Mouse (Mus musculus) limb, embryonic 12.5 days (tissue): Measurements from ENCODE around the gene Camkk1. TPM values are rescaled to one million over a fixed set of nuclear protein-coding genes. Genes with fewer than 3 reads are reported as not detected.

Experiments used
- ATAC-seq: fragments of 200-750 bp; cut with Nextera tagmentation; 2 replicates; pipeline ENCODE4 v1.8.0; 2017; ENCODE audit warnings: low read depth, moderate TSS enrichment; ENCODE audit not compliant: insufficient number of reproducible peaks, insufficient read depth, low FRiP score, low TSS enrichment
- H3K27ac ChIP-seq: fragments of 300-500 bp; sonication (generic); 2 replicates; pipeline ENCODE4 v1.5.1; 2016; ENCODE audit warnings: mild to moderate bottlenecking, moderate library complexity
- H3K27me3 ChIP-seq: fragments of 300-500 bp; sonication (generic); 2 replicates; pipeline ENCODE4 v1.6.1; 2016; ENCODE audit warnings: mild to moderate bottlenecking, moderate library complexity
- H3K36me3 ChIP-seq: fragments of 300-500 bp; sonication (generic); 2 replicates; pipeline ENCODE4 v1.6.1; 2016; ENCODE audit warnings: mild to moderate bottlenecking, moderate library complexity
- H3K4me1 ChIP-seq: fragments of 300-500 bp; sonication (generic); replicated peaks from 2 replicates; pipeline ENCODE4 v1.6.1; 2016
- H3K4me2 ChIP-seq: fragments of 300-500 bp; sonication (generic); 2 replicates; pipeline ENCODE4 v1.6.1; 2016; ENCODE audit warnings: mild to moderate bottlenecking, moderate library complexity
- H3K4me3 ChIP-seq: fragments of 300-500 bp; sonication (generic); replicated peaks from 2 replicates; pipeline ENCODE4 v1.5.1; 2016; ENCODE audit warnings: mild to moderate bottlenecking
- H3K9ac ChIP-seq: fragments of 300-500 bp; sonication (generic); replicated peaks from 2 replicates; pipeline ENCODE4 v1.6.1; 2016; ENCODE audit warnings: mild to moderate bottlenecking, moderate library complexity
- H3K9me3 ChIP-seq: fragments of 300-500 bp; sonication (generic); 2 replicates; pipeline ENCODE4 v1.6.1; 2016; ENCODE audit warnings: mild to moderate bottlenecking, moderate library complexity
- WGBS: fragments of 180-500 bp; shearing (Covaris S2); methylation state at CpG from one replicate; pipeline ENCODE4 v1.1.7; 2016; 5-methylcytosine and 5-hydroxymethylcytosine counted together
- polyA plus RNA-seq: library from polyadenylated mRNA; unstranded; fragments of >200 nt; fragmentation: Nextera tagmentation; extraction: Ambion mirVana; gene quantifications from 2 replicates; pipeline ENCODE4 v1.2.1, GENCODE M21; 2016

Gene Camkk1
- polyA plus RNA-seq, 1 experiment from 2014 or later: 9.7 TPM

GRCm38 (mm10) chr11:72996781-72997180 is 22.0 kb upstream of the Camkk1 start:
- 82% methylated on average over 2 of the region's 2 CpGs for WGBS
- Histone ChIP-seq H3K4me3 (no peak overlapping the region), H3K4me1 (peaks cover 6% of the 10 kb centered on the region; the same call in 1 of the 2 replicates), H3K9ac (no peak overlapping the region), H3K4me2 (no peak overlapping the region), H3K36me3 (no peaks in the 10 kb centered on the region), H3K27ac (no peak overlapping the region), H3K9me3 (no peaks in the 10 kb centered on the region), H3K27me3 (peaks cover 5% of the 10 kb centered on the region)
- ATAC-seq: no peak

GRCm38 (mm10) chr11:72997529-72998326 is 21.1 kb upstream of the Camkk1 start:
- Histone ChIP-seq H3K27me3 (no peaks in the 10 kb centered on the region), H3K9me3 (no peaks in the 10 kb centered on the region), H3K9ac (no peak overlapping the region), H3K36me3 (no peaks in the 10 kb centered on the region), H3K4me1 (peaks cover 6% of the 10 kb centered on the region; the same call in 1 of the 2 replicates), H3K27ac (no peak overlapping the region), H3K4me2 (no peak overlapping the region), H3K4me3 (no peak overlapping the region)
- 75% methylated on average over 13 of the region's 13 CpGs for WGBS
- ATAC-seq: no peak

DNA sequence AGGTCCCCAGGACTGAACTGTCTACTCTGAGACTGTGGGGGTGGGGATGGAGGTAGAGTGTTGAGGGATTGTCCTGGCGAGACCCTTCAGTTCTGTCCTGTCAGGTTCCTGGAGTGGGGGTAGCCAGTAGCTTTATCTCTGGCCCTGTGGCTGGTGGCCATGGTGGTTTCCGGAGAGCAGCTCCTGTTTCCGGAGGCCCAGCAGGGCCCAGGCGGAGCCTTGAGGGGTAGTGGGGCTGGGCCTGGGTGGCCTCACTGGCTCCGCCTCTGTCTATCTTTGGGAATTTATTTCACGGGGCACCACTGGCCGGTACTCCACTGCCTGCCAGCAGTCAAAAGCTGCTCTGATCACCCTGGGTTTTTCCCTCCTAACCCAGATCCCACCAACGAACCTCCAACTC is 20.0 kb upstream of the Camkk1 start, which contains the start of gene P2rx1:
Gene P2rx1, plus strand, starts transcription at position 333 of the 400 bp plus-strand sequence.
- ATAC-seq: no peak
- Histone ChIP-seq H3K4me3 (no peak within 1 kb of the TSS), H3K9me3 (no peaks in the 10 kb centered on the region), H3K4me1 (peaks cover 6% of the 10 kb centered on the region; the same call in 1 of the 2 replicates), H3K27ac (no peak within 1 kb of the TSS), H3K9ac (no peak within 1 kb of the TSS), H3K36me3 (no peaks in the 10 kb centered on the region), H3K4me2 (no peak within 1 kb of the TSS), H3K27me3 (no peaks in the 10 kb centered on the region)
- WGBS: 44% methylated on average over 8 of the region's 8 CpGs

- ATAC-seq: no peak
- 10% methylated on average over 6 of the region's 6 CpGs for WGBS
- no peaks in the 10 kb centered on the region for H3K36me3 ChIP-seq
- H3K4me1 ChIP-seq: peaks cover 6% of the 10 kb centered on the region; the same call in 1 of the 2 replicates
- no peak overlapping the region for H3K9ac ChIP-seq
- H3K4me3 ChIP-seq: no peak overlapping the region
- no peaks in the 10 kb centered on the region for H3K27me3 ChIP-seq
- no peaks in the 10 kb centered on the region for H3K9me3 ChIP-seq
- H3K4me2 ChIP-seq: no peak overlapping the region
- no peak overlapping the region for H3K27ac ChIP-seq
Observed at GRCm38 (mm10) chr11:73001029-73001428, 17.8 kb upstream of the Camkk1 start.

DNA sequence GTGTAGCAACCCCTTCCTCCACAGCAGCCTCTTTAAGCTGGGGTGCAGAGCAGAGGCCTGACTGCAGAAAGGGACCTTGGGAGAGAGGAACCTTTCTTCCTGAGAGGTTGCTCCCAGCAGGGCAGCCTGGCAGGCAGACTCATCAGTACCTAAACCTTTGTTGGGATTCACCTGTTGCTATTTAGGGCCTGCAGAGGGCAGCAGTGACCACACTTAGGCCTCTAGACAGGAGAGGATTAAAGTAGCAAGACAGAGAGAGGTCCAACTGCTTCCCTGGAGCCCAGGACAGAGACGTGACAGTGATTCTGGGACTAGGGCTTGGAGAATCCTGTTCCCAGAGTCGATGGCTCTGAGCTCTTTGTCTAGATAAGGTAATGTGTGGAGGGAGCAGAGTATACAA is 12.4 kb upstream of the Camkk1 start:
- no peak overlapping the region for H3K4me3 ChIP-seq
- no peak overlapping the region for H3K9ac ChIP-seq
- H3K36me3 ChIP-seq: no peaks in the 10 kb centered on the region
- H3K4me2 ChIP-seq: no peak overlapping the region
- H3K9me3 ChIP-seq: no peaks in the 10 kb centered on the region
- ATAC-seq: no peak
- H3K27me3 ChIP-seq: peaks cover 32% of the 10 kb centered on the region
- no peaks in the 10 kb centered on the region for H3K4me1 ChIP-seq
- H3K27ac ChIP-seq: no peak overlapping the region
- 0% methylated on average over 2 of the region's 2 CpGs for WGBS

DNA sequence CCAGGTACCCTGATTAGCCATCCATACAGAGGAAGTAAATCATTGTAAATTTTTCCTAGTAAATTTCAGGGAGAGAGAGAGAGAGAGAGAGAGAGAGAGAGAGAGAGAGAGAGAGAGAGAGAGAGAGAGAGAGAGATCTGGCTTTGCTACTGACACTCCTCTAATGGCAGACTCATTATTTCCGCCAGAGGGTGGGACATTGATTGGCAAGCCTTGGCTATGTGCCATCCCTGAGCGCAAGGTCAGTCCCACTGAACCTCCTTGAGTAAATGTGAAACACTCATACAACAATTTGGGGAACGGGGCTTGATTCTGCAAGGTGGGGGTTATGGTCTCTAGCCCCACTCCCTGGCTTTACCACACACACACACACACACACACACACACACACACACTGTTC is 11.7 kb upstream of the Camkk1 start:
- Histone ChIP-seq H3K27ac (no peak overlapping the region), H3K27me3 (peaks cover 32% of the 10 kb centered on the region), H3K4me1 (no peaks in the 10 kb centered on the region), H3K36me3 (no peaks in the 10 kb centered on the region), H3K9me3 (no peaks in the 10 kb centered on the region), H3K4me3 (no peak overlapping the region), H3K9ac (no peak overlapping the region), H3K4me2 (no peak overlapping the region)
- WGBS: 80% methylated on average over 3 of the region's 3 CpGs
- no peak for ATAC-seq

DNA sequence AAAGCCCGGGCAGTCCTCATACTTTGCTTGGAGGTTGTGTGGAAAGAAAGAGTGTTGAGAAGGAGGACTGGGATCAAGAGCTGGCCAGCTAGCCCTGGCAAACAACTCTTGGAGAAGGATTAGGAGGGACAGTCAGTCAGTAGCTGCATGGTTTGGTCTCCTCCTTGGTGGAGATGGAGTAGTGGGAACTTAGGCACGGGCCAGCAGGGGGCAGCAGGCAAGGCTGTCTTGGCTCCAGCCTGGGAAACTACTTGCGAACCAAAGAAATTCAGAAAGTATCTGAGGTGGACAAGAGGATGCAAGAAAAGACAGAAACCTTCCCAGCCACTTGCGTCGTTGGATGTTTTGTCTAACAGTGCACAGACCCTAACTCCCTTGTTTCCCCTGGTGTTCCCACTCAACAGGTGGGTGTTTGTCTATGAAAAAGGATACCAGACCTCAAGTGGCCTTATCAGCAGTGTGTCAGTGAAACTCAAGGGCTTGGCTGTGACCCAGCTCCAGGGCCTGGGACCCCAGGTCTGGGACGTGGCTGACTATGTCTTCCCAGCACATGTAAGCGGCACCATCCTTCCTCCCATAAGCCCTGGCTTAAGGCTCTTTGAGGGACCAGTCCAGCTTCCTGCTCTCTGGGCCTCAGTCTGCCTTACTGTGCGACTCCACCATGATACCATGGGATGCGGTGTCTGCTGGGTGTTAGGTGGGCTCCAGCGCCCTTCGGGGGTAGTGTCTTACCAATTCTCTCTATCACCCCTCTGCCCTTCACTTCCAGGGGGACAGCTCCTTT is 10.9 kb upstream of the Camkk1 start:
- no peak overlapping the region for H3K9ac ChIP-seq
- no peak for ATAC-seq
- no peak overlapping the region for H3K27ac ChIP-seq
- no peak overlapping the region for H3K4me2 ChIP-seq
- H3K36me3 ChIP-seq: no peaks in the 10 kb centered on the region
- no peaks in the 10 kb centered on the region for H3K9me3 ChIP-seq
- H3K4me1 ChIP-seq: no peaks in the 10 kb centered on the region
- peaks cover 32% of the 10 kb centered on the region for H3K27me3 ChIP-seq
- no peak overlapping the region for H3K4me3 ChIP-seq
- WGBS: 62% methylated on average over 11 of the region's 11 CpGs

- WGBS: 56% methylated on average over 2 of the region's 2 CpGs
- H3K4me2 ChIP-seq: no peak overlapping the region
- H3K27ac ChIP-seq: no peak overlapping the region
- H3K36me3 ChIP-seq: no peaks in the 10 kb centered on the region
- no peak overlapping the region for H3K9ac ChIP-seq
- no peaks in the 10 kb centered on the region for H3K9me3 ChIP-seq
- peaks cover 32% of the 10 kb centered on the region for H3K27me3 ChIP-seq
- no peak for ATAC-seq
- no peaks in the 10 kb centered on the region for H3K4me1 ChIP-seq
- no peak overlapping the region for H3K4me3 ChIP-seq
Observed at GRCm38 (mm10) chr11:73008826-73009225, 10.0 kb upstream of the Camkk1 start.

DNA sequence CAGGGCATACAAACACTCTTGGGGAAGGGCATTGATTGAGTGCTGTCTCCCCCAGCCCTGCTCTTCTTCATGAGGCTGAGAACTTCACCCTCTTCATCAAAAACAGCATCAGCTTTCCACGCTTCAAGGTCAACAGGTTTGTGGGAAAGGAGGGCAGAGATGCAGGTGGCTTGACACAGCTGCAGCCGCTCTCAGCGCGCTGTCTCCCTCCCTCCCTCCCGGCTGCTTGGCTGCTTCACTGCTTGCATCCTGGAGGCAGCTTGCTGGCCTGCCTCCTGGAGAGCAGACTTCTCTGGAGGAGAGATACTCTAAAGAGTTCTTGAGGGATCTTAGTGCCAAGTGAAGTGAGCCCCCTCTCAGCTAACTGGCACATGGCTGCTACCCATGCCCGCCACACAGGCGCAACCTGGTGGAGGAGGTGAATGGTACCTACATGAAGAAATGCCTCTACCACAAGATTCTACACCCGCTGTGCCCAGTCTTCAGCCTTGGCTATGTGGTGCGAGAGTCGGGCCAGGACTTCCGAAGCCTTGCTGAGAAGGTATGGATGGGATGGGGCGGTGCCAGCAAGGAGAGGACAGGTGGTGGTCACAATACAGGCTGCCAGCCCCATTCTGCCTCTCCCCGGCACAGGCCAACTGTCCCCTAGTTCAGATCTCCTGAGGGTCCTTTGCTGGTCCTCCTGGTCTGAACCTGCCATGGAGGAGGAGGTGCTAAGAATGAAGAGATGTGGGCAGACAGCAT is 9.1 kb upstream of the Camkk1 start:
- Histone ChIP-seq H3K36me3 (no peaks in the 10 kb centered on the region), H3K9ac (no peak overlapping the region), H3K9me3 (no peaks in the 10 kb centered on the region), H3K4me2 (no peak overlapping the region), H3K27ac (no peak overlapping the region), H3K4me1 (no peaks in the 10 kb centered on the region), H3K27me3 (peaks cover 35% of the 10 kb centered on the region), H3K4me3 (no peak overlapping the region)
- 50% methylated on average over 13 of the region's 13 CpGs for WGBS
- ATAC-seq: no peak

- H3K36me3 ChIP-seq: no peaks in the 10 kb centered on the region
- H3K27ac ChIP-seq: no peak overlapping the region
- 77% methylated on average over 5 of the region's 5 CpGs for WGBS
- H3K9ac ChIP-seq: no peak overlapping the region
- no peak for ATAC-seq
- H3K4me3 ChIP-seq: no peak overlapping the region
- H3K9me3 ChIP-seq: no peaks in the 10 kb centered on the region
- no peaks in the 10 kb centered on the region for H3K4me1 ChIP-seq
- peaks cover 35% of the 10 kb centered on the region for H3K27me3 ChIP-seq
- H3K4me2 ChIP-seq: no peak overlapping the region
Observed at GRCm38 (mm10) chr11:73013981-73014380, 4.8 kb upstream of the Camkk1 start.

- Histone ChIP-seq H3K4me1 (peaks cover 7% of the 10 kb centered on the region), H3K9me3 (no peaks in the 10 kb centered on the region), H3K27ac (no peak overlapping the region), H3K4me2 (no peak overlapping the region), H3K36me3 (no peaks in the 10 kb centered on the region), H3K27me3 (peaks cover 35% of the 10 kb centered on the region), H3K4me3 (no peak overlapping the region), H3K9ac (no peak overlapping the region)
- no peak for ATAC-seq
- WGBS: 87% methylated on average over 4 of the region's 4 CpGs
Observed at GRCm38 (mm10) chr11:73014831-73015344, 3.9 kb upstream of the Camkk1 start.
